Mouse (Mus musculus) brain, embryonic 14.5 days (tissue): Measurements from ENCODE around the gene Bex6.

ENCODE experiments used
- CTCF ChIP-seq: fragments of 200-500 bp; IDR thresholded peaks from 2 replicates; pipeline ENCODE4 v1.5.1; 2012; ENCODE audit warnings: inconsistent platforms, mild to moderate bottlenecking, moderate library complexity, borderline replicate concordance; ENCODE audit not compliant: insufficient read depth, insufficient read length; ENCODE audit errors: extremely low read depth
- POLR2A ChIP-seq: fragments of 200-500 bp; IDR thresholded peaks from 2 replicates; pipeline ENCODE4 v1.6.1; 2012; ENCODE audit warnings: mild to moderate bottlenecking, inconsistent platforms, borderline replicate concordance; ENCODE audit not compliant: poor library complexity, insufficient read depth, insufficient read length, severe bottlenecking; ENCODE audit errors: extremely low read depth

- TF ChIP-seq CTCF (no peak), POLR2A (no peak)
These were observed 10.4 kb downstream of the Bex6 start for GRCm38 (mm10) chr16:32190011-32190441.
